ENCODE assay signal across 11 mouse cellular contexts in the genomic region with DNA sequence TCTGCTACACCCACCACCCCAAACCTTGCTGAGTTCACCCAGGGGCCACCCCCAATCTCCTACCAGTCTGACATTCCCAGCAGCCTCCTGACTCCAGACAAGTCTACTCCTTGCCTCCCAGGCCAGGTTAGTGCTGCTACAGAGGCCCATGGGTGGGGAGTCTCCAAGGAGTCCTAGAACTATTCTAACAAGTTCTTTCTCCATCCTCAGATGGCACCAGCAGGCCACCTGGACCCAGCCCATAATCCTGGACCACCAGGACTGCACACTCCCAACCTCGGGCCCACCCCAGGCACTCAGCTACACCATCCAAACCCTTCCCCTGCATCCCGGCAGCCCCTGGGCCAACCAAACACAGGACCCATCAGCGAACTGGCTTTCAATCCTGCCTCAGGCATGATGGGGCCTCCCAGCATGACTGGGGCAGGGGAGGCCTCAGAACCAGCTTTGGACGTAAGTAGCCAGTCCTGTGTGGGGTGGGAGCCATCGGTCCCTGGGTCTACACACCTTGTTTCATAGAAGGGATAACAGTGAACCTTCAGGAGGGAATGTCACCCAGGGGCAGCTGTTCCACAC. TPM values are rescaled to one million over a fixed set of nuclear protein-coding genes. Genes with fewer than 3 reads are reported as not detected.
A peak's percentile ranks its signal among the peaks of the same experiment; 100 is the strongest.
DNase-seq lines count a peak whose midpoint lies in the region; ATAC-seq and TF ChIP-seq lines count a peak whose summit lies in the region.
"Had no signal": no experiment of that assay in that cellular context is flagged by ENCODE, and none has a peak within 500 bp of the region (broad histone marks: within the 10 kb centered on the region; RNA-seq: fewer than 3 reads in every experiment).

No protein-coding gene starts in this region.

- 91% methylated on average over 5 of the region's 5 CpGs for WGBS in kidney, postnatal 0 days
- WGBS in kidney, embryonic 14.5 days: 90% methylated on average over 5 of the region's 5 CpGs
- 95% methylated on average over 5 of the region's 5 CpGs for WGBS in forebrain, postnatal 0 days

- no peak for DNase-seq in gastrocnemius, adult 2 months
- DNase-seq in gastrocnemius, adult 8-10 months (ENCODE audit: low spot score in 2 of 2): no peak
- DNase-seq in kidney, postnatal 0 days (ENCODE audit: low spot score): no peak
- peak; percentile 3 for DNase-seq in thymus, postnatal 14 days
- DNase-seq in thymus, postnatal 0 days (ENCODE audit: low spot score): no peak
- DNase-seq in forebrain, postnatal 0 days: no peak
- DNase-seq: adrenal gland, adult 8-10 months had no signal

- H3K9me3 ChIP-seq in kidney, postnatal 0 days (replicated peaks; ENCODE audit: low read length): no peaks in the 10 kb centered on the region
- no peaks in the 10 kb centered on the region for H3K9me3 ChIP-seq in kidney, embryonic 14.5 days (ENCODE audit: control insufficient read depth, low read length)
- H3K9me3 ChIP-seq in forebrain, postnatal 0 days (ENCODE audit: low read length): no peaks in the 10 kb centered on the region
- H3K9me3 ChIP-seq: G1E; hindbrain, embryonic 13.5 days had no signal

- no peak overlapping the region for H3K4me2 ChIP-seq in kidney, postnatal 0 days (ENCODE audit: low read length)
- H3K4me2 ChIP-seq in kidney, embryonic 14.5 days (replicated peaks; ENCODE audit: low read depth, low read length): no peak overlapping the region
- no peak overlapping the region for H3K4me2 ChIP-seq in forebrain, postnatal 0 days (ENCODE audit: low read depth)
- H3K4me2 ChIP-seq: hindbrain, embryonic 13.5 days had no signal

- H3K4me1 ChIP-seq in kidney, postnatal 0 days (replicated peaks; ENCODE audit: insufficient read depth, low read length): peaks cover 26% of the 10 kb centered on the region; the same call in 1 of the 2 replicates
- peaks cover 21% of the 10 kb centered on the region for H3K4me1 ChIP-seq in kidney, embryonic 14.5 days (ENCODE audit: control insufficient read depth, insufficient read depth, low read length)
- H3K4me1 ChIP-seq in forebrain, postnatal 0 days (ENCODE audit: insufficient read depth): no peaks in the 10 kb centered on the region

- peak overlapping the region; percentile 90 for H3K27ac ChIP-seq in gastrocnemius, adult 2 months
- 0 out of 2 replicates have a peak overlapping the region, but pooled peaks have one; percentile 19 for H3K27ac ChIP-seq in kidney, postnatal 0 days
- no peak overlapping the region for H3K27ac ChIP-seq in kidney, embryonic 14.5 days (ENCODE audit: low read depth, low read length)
- H3K27ac ChIP-seq in forebrain, postnatal 0 days (ENCODE audit: low read depth, low read length): no peak overlapping the region

- H3K9ac ChIP-seq in kidney, postnatal 0 days (ENCODE audit: low read depth, low read length): no peak overlapping the region
- no peak overlapping the region for H3K9ac ChIP-seq in kidney, embryonic 14.5 days (ENCODE audit: low read depth, low read length)
- no peak overlapping the region for H3K9ac ChIP-seq in forebrain, postnatal 0 days
- H3K9ac ChIP-seq: hindbrain, embryonic 13.5 days had no signal

- no peak overlapping the region for H3K4me3 ChIP-seq in gastrocnemius, adult 2 months
- H3K4me3 ChIP-seq in kidney, postnatal 0 days (replicated peaks; ENCODE audit: low read depth, low read length): no peak overlapping the region
- H3K4me3 ChIP-seq in kidney, embryonic 14.5 days (ENCODE audit: low read length): no peak overlapping the region
- H3K4me3 ChIP-seq in forebrain, postnatal 0 days (ENCODE audit: low read depth, low read length): no peak overlapping the region
- H3K4me3 ChIP-seq: hindbrain, embryonic 13.5 days had no signal

- intact Hi-C loops in gastrocnemius, adult 2 months (cut with DNase I): no loop called here

- H3K36me3 ChIP-seq in kidney, postnatal 0 days (ENCODE audit: insufficient read depth, low read length): peaks cover 61% of the 10 kb centered on the region
- H3K36me3 ChIP-seq in kidney, embryonic 14.5 days (ENCODE audit: control insufficient read depth, insufficient read depth, low read length): peaks cover 68% of the 10 kb centered on the region
- H3K36me3 ChIP-seq in forebrain, postnatal 0 days (ENCODE audit: insufficient read depth): peaks cover 71% of the 10 kb centered on the region

- H3K27me3 ChIP-seq in kidney, postnatal 0 days (ENCODE audit: insufficient read depth, low read length): no peaks in the 10 kb centered on the region
- no peaks in the 10 kb centered on the region for H3K27me3 ChIP-seq in kidney, embryonic 14.5 days (ENCODE audit: control insufficient read depth, insufficient read depth, low read length)
- no peaks in the 10 kb centered on the region for H3K27me3 ChIP-seq in forebrain, postnatal 0 days (ENCODE audit: insufficient read depth, low read length)
- H3K27me3 ChIP-seq: hindbrain, embryonic 13.5 days had no signal

- TF ChIP-seq CTCF in gastrocnemius, adult 2 months (IDR thresholded peaks at IDR 0.05): no peak
- no peak for TF ChIP-seq CTCF in kidney, postnatal 0 days (IDR thresholded peaks at IDR 0.05; ENCODE audit: low read depth)
- TF ChIP-seq CTCF in forebrain, postnatal 0 days (IDR thresholded peaks at IDR 0.05; ENCODE audit: low read depth): no peak

- no peak for ATAC-seq in kidney, postnatal 0 days (replicated peaks; ENCODE audit: low FRiP score, low read depth)
- ATAC-seq in kidney, embryonic 14.5 days (ENCODE audit: low FRiP score, low TSS enrichment): no peak
- no peak for ATAC-seq in forebrain, postnatal 0 days
- ATAC-seq: intestine, embryonic 16.5 days had no signal

RNA-seq across cellular contexts. Expression of a gene that starts 11.3 kb away (rescaled TPM):
- 100 to 1,000 TPM; 205 to 209 TPM for total RNA-seq in gastrocnemius, adult 2 months (2021)
- total RNA-seq in gastrocnemius, adult 8-10 months (2022): 100 to 1,000 TPM; 189 to 256 (median 213) TPM
- polyA plus RNA-seq in kidney, postnatal 0 days (2015; fragmentation: Nextera tagmentation; extraction: Ambion mirVana): 5,621 and 5,791 TPM in 2 replicates
- 6,047 and 7,558 TPM in 2 replicates for polyA plus RNA-seq in kidney, embryonic 14.5 days (2014; fragmentation: Nextera tagmentation; extraction: Ambion mirVana)
- 7,546 and 8,495 TPM in 2 replicates for polyA plus RNA-seq in thymus, postnatal 0 days (2015; fragmentation: Nextera tagmentation; extraction: Ambion mirVana)
- total RNA-seq in forebrain, postnatal 0 days (2014; rRNA removed): 3,025 and 4,002 TPM in 2 replicates
- 5,423 and 7,006 TPM in 2 replicates for polyA plus RNA-seq in forebrain, postnatal 0 days (2015; fragmentation: Nextera tagmentation; extraction: Ambion mirVana)

RNA-seq across cellular contexts. Expression of a gene that starts 15.0 kb away (rescaled TPM):
- total RNA-seq in gastrocnemius, adult 2 months (2021): 10 to 100 TPM; 45.4 to 52.0 TPM
- 10 to 100 TPM; 50.7 to 65.8 (median 53.6) TPM for total RNA-seq in gastrocnemius, adult 8-10 months (2022)
- polyA plus RNA-seq in kidney, postnatal 0 days (2015; fragmentation: Nextera tagmentation; extraction: Ambion mirVana): 9.9 TPM in 2 replicates
- polyA plus RNA-seq in kidney, embryonic 14.5 days (2014; fragmentation: Nextera tagmentation; extraction: Ambion mirVana): 11.0 and 14.6 TPM in 2 replicates
- 12.2 and 14.9 TPM in 2 replicates for polyA plus RNA-seq in thymus, postnatal 0 days (2015; fragmentation: Nextera tagmentation; extraction: Ambion mirVana)
- total RNA-seq in forebrain, postnatal 0 days (2014; rRNA removed): 109 and 129 TPM in 2 replicates
- 38.1 and 43.8 TPM in 2 replicates for polyA plus RNA-seq in forebrain, postnatal 0 days (2015; fragmentation: Nextera tagmentation; extraction: Ambion mirVana)

RNA-seq across cellular contexts. Expression of a gene that starts 40.3 kb away (rescaled TPM):
- total RNA-seq in gastrocnemius, adult 2 months (2021): 10 to 100 TPM; 44.2 to 70.3 TPM
- total RNA-seq in gastrocnemius, adult 8-10 months (2022): 10 to 100 TPM; 47.7 to 58.3 (median 56.0) TPM
- 441 and 458 TPM in 2 replicates for polyA plus RNA-seq in kidney, postnatal 0 days (2015; fragmentation: Nextera tagmentation; extraction: Ambion mirVana)
- 654 and 761 TPM in 2 replicates for polyA plus RNA-seq in kidney, embryonic 14.5 days (2014; fragmentation: Nextera tagmentation; extraction: Ambion mirVana)
- 715 and 776 TPM in 2 replicates for polyA plus RNA-seq in thymus, postnatal 0 days (2015; fragmentation: Nextera tagmentation; extraction: Ambion mirVana)
- 55.3 and 68.0 TPM in 2 replicates for total RNA-seq in forebrain, postnatal 0 days (2014; rRNA removed)
- polyA plus RNA-seq in forebrain, postnatal 0 days (2015; fragmentation: Nextera tagmentation; extraction: Ambion mirVana): 185 and 235 TPM in 2 replicates

Comparison
In these comparisons a context has a peak if more than half of its experiments do, and no peak if none do; other contexts are left out.
1. H3K27ac ChIP-seq: peak in gastrocnemius, adult 2 months (single experiment) and kidney, postnatal 0 days (single experiment); none in kidney, embryonic 14.5 days (single experiment) and forebrain, postnatal 0 days (single experiment).